ENCODE assay signal across 18 mouse cellular contexts in genomic region chr15:97102181-97102580, GRCm38 (mm10). TPM values are rescaled to one million over a fixed set of nuclear protein-coding genes. Genes with fewer than 3 reads are reported as not detected.
DNase-seq lines count a peak whose midpoint lies in the region; ATAC-seq and TF ChIP-seq lines count a peak whose summit lies in the region.
"Had no signal": no experiment of that assay in that cellular context is flagged by ENCODE, and none has a peak within 500 bp of the region (broad histone marks: within the 10 kb centered on the region; RNA-seq: fewer than 3 reads in every experiment).

No protein-coding gene starts in this region.

- H3K36me3 ChIP-seq in embryonic facial prominence, embryonic 13.5 days: no peaks in the 10 kb centered on the region
- no peaks in the 10 kb centered on the region for H3K36me3 ChIP-seq in embryonic facial prominence, embryonic 10.5 days (replicated peaks)
- H3K36me3 ChIP-seq in embryonic facial prominence, embryonic 14.5 days (ENCODE audit: control insufficient read depth, insufficient read depth, low read length): no peaks in the 10 kb centered on the region
- H3K36me3 ChIP-seq in thymus, adult 2 months (ENCODE audit: control insufficient read depth, insufficient read depth, low read length): no peaks in the 10 kb centered on the region
- H3K36me3 ChIP-seq: forebrain, embryonic 15.5 days; hindbrain, embryonic 10.5 days; neural tube, embryonic 15.5 days had no signal

- peak overlapping the region; percentile 28 for H3K27ac ChIP-seq in embryonic facial prominence, embryonic 13.5 days
- no peak overlapping the region for H3K27ac ChIP-seq in embryonic facial prominence, embryonic 10.5 days (replicated peaks)
- peak overlapping the region; percentile 36; the same call in 1 of the 2 replicates for H3K27ac ChIP-seq in embryonic facial prominence, embryonic 14.5 days (replicated peaks; ENCODE audit: low read depth, low read length)
- H3K27ac ChIP-seq in thymus, adult 2 months (ENCODE audit: control insufficient read depth, insufficient read depth, low read length): no peak overlapping the region
- H3K27ac ChIP-seq: forebrain, embryonic 15.5 days; hindbrain, embryonic 10.5 days; macrophage; neural tube, embryonic 15.5 days had no signal

- TF ChIP-seq POLR2A in thymus, adult 2 months (IDR thresholded peaks at IDR 0.05; ENCODE audit: control insufficient read depth, extremely low read depth, insufficient read depth, low read length, poor library complexity): no peak

- H3K4me3 ChIP-seq in embryonic facial prominence, embryonic 13.5 days: no peak overlapping the region
- no peak overlapping the region for H3K4me3 ChIP-seq in embryonic facial prominence, embryonic 10.5 days
- no peak overlapping the region for H3K4me3 ChIP-seq in embryonic facial prominence, embryonic 14.5 days (ENCODE audit: low read depth, low read length)
- no peak overlapping the region for H3K4me3 ChIP-seq in thymus, adult 2 months (ENCODE audit: control insufficient read depth, insufficient read depth, low read length)
- H3K4me3 ChIP-seq: forebrain, embryonic 15.5 days; hindbrain, embryonic 10.5 days; neural tube, embryonic 15.5 days had no signal

- H3K9ac ChIP-seq in embryonic facial prominence, embryonic 13.5 days: no peak overlapping the region
- H3K9ac ChIP-seq in embryonic facial prominence, embryonic 14.5 days (ENCODE audit: low read depth, low read length): no peak overlapping the region
- H3K9ac ChIP-seq: forebrain, embryonic 15.5 days; neural tube, embryonic 15.5 days had no signal

- WGBS in embryonic facial prominence, embryonic 13.5 days: 82% methylated on average over 5 of the region's 5 CpGs
- WGBS in embryonic facial prominence, embryonic 10.5 days: 96% methylated on average over 5 of the region's 5 CpGs
- WGBS in embryonic facial prominence, embryonic 14.5 days: 77% methylated on average over 5 of the region's 5 CpGs
- WGBS in thymus, adult 2 months: 98% methylated on average over 5 of the region's 5 CpGs

- no peaks in the 10 kb centered on the region for H3K9me3 ChIP-seq in embryonic facial prominence, embryonic 13.5 days
- no peaks in the 10 kb centered on the region for H3K9me3 ChIP-seq in embryonic facial prominence, embryonic 10.5 days
- H3K9me3 ChIP-seq in embryonic facial prominence, embryonic 14.5 days (ENCODE audit: control insufficient read depth, low read length): no peaks in the 10 kb centered on the region
- H3K9me3 ChIP-seq: forebrain, embryonic 15.5 days; hindbrain, embryonic 10.5 days; neural tube, embryonic 15.5 days had no signal

- ATAC-seq in embryonic facial prominence, embryonic 13.5 days (ENCODE audit: insufficient number of reproducible peaks, insufficient read depth, low FRiP score, low TSS enrichment, low read depth): peak; percentile 59; the same call in 1 of the 2 replicates
- ATAC-seq in embryonic facial prominence, embryonic 14.5 days (ENCODE audit: low read depth): peak; percentile 62; the same call in 1 of the 2 replicates
- ATAC-seq: forebrain, embryonic 15.5 days; intestine, embryonic 16.5 days had no signal

- H3K4me1 ChIP-seq in embryonic facial prominence, embryonic 13.5 days: peaks cover 28% of the 10 kb centered on the region
- H3K4me1 ChIP-seq in embryonic facial prominence, embryonic 10.5 days: peaks cover 10% of the 10 kb centered on the region
- peaks cover 11% of the 10 kb centered on the region; the same call in 1 of the 2 replicates for H3K4me1 ChIP-seq in embryonic facial prominence, embryonic 14.5 days (ENCODE audit: control insufficient read depth, insufficient read depth, low read length)
- H3K4me1 ChIP-seq in thymus, adult 2 months (replicated peaks; ENCODE audit: control insufficient read depth, insufficient read depth, low read length): no peaks in the 10 kb centered on the region
- H3K4me1 ChIP-seq: forebrain, embryonic 15.5 days; neural tube, embryonic 15.5 days had no signal

- TF ChIP-seq CTCF in thymus, adult 2 months (IDR thresholded peaks at IDR 0.05; ENCODE audit: borderline replicate concordance, control insufficient read depth, extremely low read depth, insufficient read depth, low read length, poor library complexity): no peak

- no peak overlapping the region for H3K4me2 ChIP-seq in embryonic facial prominence, embryonic 13.5 days
- no peak overlapping the region for H3K4me2 ChIP-seq in embryonic facial prominence, embryonic 14.5 days (ENCODE audit: low read depth, low read length)
- H3K4me2 ChIP-seq: forebrain, embryonic 15.5 days; neural tube, embryonic 15.5 days had no signal

- intact Hi-C loops in heart, postnatal 25 days (cut with DNase I): loop anchor here (5.0 kb wide), 1 partner anchor 100 kb away; no protein-coding TSS in a partner anchor

- DNase-seq in embryonic facial prominence, embryonic 10.5 days (ENCODE audit: low spot score): no peak
- DNase-seq in embryonic facial prominence, embryonic 14.5 days (ENCODE audit: low spot score): peak; percentile 74
- DNase-seq in heart, adult 8-10 months (ENCODE audit: low spot score): peak; percentile 17
- DNase-seq in heart, postnatal 25 days (ENCODE audit: low spot score): peak; percentile 12
- no peak for DNase-seq in thymus, postnatal 14 days
- no peak for DNase-seq in thymus, adult 2 months
- no peak for DNase-seq in left cerebral cortex, adult 9 months (ENCODE audit: low spot score in 2 of 2)
- DNase-seq: cerebellum, adult 9-10 months; kidney, postnatal 4 days; left cerebral cortex, postnatal 4 days; right cerebral cortex, adult 18-20 months; thymus, postnatal 25 days had no signal

- no peaks in the 10 kb centered on the region for H3K27me3 ChIP-seq in embryonic facial prominence, embryonic 13.5 days
- no peaks in the 10 kb centered on the region for H3K27me3 ChIP-seq in embryonic facial prominence, embryonic 10.5 days (replicated peaks; ENCODE audit: low read depth, poor library complexity, severe bottlenecking)
- no peaks in the 10 kb centered on the region for H3K27me3 ChIP-seq in embryonic facial prominence, embryonic 14.5 days (replicated peaks; ENCODE audit: control insufficient read depth, insufficient read depth, low read length)
- H3K27me3 ChIP-seq in thymus, adult 2 months (ENCODE audit: control insufficient read depth, insufficient read depth, low read length): no peaks in the 10 kb centered on the region
- H3K27me3 ChIP-seq: forebrain, embryonic 15.5 days; neural tube, embryonic 15.5 days had no signal

RNA-seq across cellular contexts. Expression of gene Slc38a4, which starts 46.4 kb away (rescaled TPM):
- 46.9 and 47.8 TPM in 2 replicates for polyA plus RNA-seq in embryonic facial prominence, embryonic 13.5 days (2015; fragmentation: Nextera tagmentation; extraction: Ambion mirVana)
- 53.5 and 57.2 TPM in 2 replicates for polyA plus RNA-seq in embryonic facial prominence, embryonic 10.5 days (2016; fragmentation: Nextera tagmentation; extraction: Ambion mirVana)
- polyA plus RNA-seq in embryonic facial prominence, embryonic 14.5 days (2014; fragmentation: Nextera tagmentation; extraction: Ambion mirVana): 89.0 and 93.5 TPM in 2 replicates
- 1 to 10 TPM; 3.0 to 5.3 (median 3.7) TPM for total RNA-seq in heart, adult 8-10 months (2022)
- 10 to 100 TPM; 10.6 to 17.1 TPM for total RNA-seq in heart, postnatal 25 days (2021)
- polyA plus RNA-seq in thymus, adult 2 months (2012; rRNA removed): 1.8 and 2.2 TPM in 2 replicates
- polyA plus RNA-seq: macrophage had no signal

Comparison
In these comparisons a context has a peak if more than half of its experiments do, and no peak if none do; other contexts are left out.
1. H3K27ac ChIP-seq: peak in embryonic facial prominence, embryonic 13.5 days (single experiment) and embryonic facial prominence, embryonic 14.5 days (single experiment); none in embryonic facial prominence, embryonic 10.5 days (single experiment) and thymus, adult 2 months (single experiment).
2. DNase-seq: peak in embryonic facial prominence, embryonic 14.5 days (single experiment), heart, adult 8-10 months (single experiment) and heart, postnatal 25 days (single experiment); none in embryonic facial prominence, embryonic 10.5 days (single experiment), thymus, postnatal 14 days (single experiment), thymus, adult 2 months (single experiment) and left cerebral cortex, adult 9 months (0 of 2).
3. RNA of gene Slc38a4, which starts 46.4 kb away (polyA plus RNA-seq): 89.0 to 93.5 TPM in embryonic facial prominence, embryonic 14.5 days, 53.5 to 57.2 TPM in embryonic facial prominence, embryonic 10.5 days and 46.9 to 47.8 TPM in embryonic facial prominence, embryonic 13.5 days; 1.8 to 2.2 TPM in thymus, adult 2 months; every median in the first group is over 10 times any median in the second.